In genomic region chr17:56788886-56789285, GRCm38 (mm10) we compare ENCODE assay signal across 19 mouse cellular contexts. TPM values are rescaled to one million over a fixed set of nuclear protein-coding genes. Genes with fewer than 3 reads are reported as not detected.
DNase-seq lines count a peak whose midpoint lies in the region; ATAC-seq lines count a peak whose summit lies in the region.
"Had no signal": no experiment of that assay in that cellular context is flagged by ENCODE, and none has a peak within 500 bp of the region (broad histone marks: within the 10 kb centered on the region; RNA-seq: fewer than 3 reads in every experiment).

No protein-coding gene starts in this region.

- no peak for ATAC-seq in forebrain, embryonic 11.5 days (replicated peaks; ENCODE audit: low FRiP score)
- ATAC-seq in liver, embryonic 11.5 days (replicated peaks; ENCODE audit: low FRiP score) = no peak
- peak; percentile 26; the same call in 1 of the 2 replicates for ATAC-seq in liver, embryonic 15.5 days (ENCODE audit: insufficient read depth)
- no peak for ATAC-seq in midbrain, embryonic 14.5 days (ENCODE audit: low FRiP score, low TSS enrichment)
- ATAC-seq: forebrain, embryonic 15.5 days; hindbrain, embryonic 16.5 days had no signal

- no peak overlapping the region for H3K4me3 ChIP-seq in forebrain, embryonic 10.5 days
- no peak overlapping the region for H3K4me3 ChIP-seq in forebrain, embryonic 11.5 days (ENCODE audit: low read depth, low read length)
- no peak overlapping the region for H3K4me3 ChIP-seq in liver, embryonic 11.5 days (ENCODE audit: low read depth, low read length)
- no peak overlapping the region for H3K4me3 ChIP-seq in liver, embryonic 15.5 days (replicated peaks)
- no peak overlapping the region for H3K4me3 ChIP-seq in midbrain, embryonic 14.5 days (replicated peaks; ENCODE audit: low read depth, low read length)
- H3K4me3 ChIP-seq: forebrain, embryonic 15.5 days; left cerebral cortex, adult 2 months; limb, embryonic 12.5 days had no signal

- H3K4me1 ChIP-seq in forebrain, embryonic 10.5 days = peaks cover 8% of the 10 kb centered on the region; the same call in 1 of the 2 replicates
- no peaks in the 10 kb centered on the region for H3K4me1 ChIP-seq in forebrain, embryonic 11.5 days (replicated peaks; ENCODE audit: control insufficient read depth, insufficient read depth, low read length)
- peaks cover 10% of the 10 kb centered on the region; the same call in 1 of the 2 replicates for H3K4me1 ChIP-seq in liver, embryonic 11.5 days (replicated peaks; ENCODE audit: control insufficient read depth, insufficient read depth, low read length)
- H3K4me1 ChIP-seq in liver, embryonic 15.5 days (replicated peaks) = peaks cover 37% of the 10 kb centered on the region
- no peaks in the 10 kb centered on the region for H3K4me1 ChIP-seq in midbrain, embryonic 14.5 days (ENCODE audit: control insufficient read depth, insufficient read depth, low read length)
- H3K4me1 ChIP-seq: forebrain, embryonic 15.5 days; limb, embryonic 12.5 days had no signal

- DNase-seq in forebrain, embryonic 10.5 days (ENCODE audit: extremely low spot score, low spot score) = no peak
- DNase-seq in forebrain, embryonic 11.5 days (ENCODE audit: low spot score) = no peak
- DNase-seq in liver = peak; percentile 33
- DNase-seq in liver, embryonic 11.5 days (ENCODE audit: low spot score) = no peak
- no peak for DNase-seq in cerebellum, postnatal 4 days (ENCODE audit: low spot score in 2 of 2)
- DNase-seq in cerebellum, adult 11 months = no peak
- no peak for DNase-seq in midbrain, embryonic 14.5 days
- DNase-seq: cerebellum, postnatal 10 days; heart, adult 11 months; heart, postnatal 14 days; kidney, adult 11 months; kidney, postnatal 10 days; right cerebral cortex, postnatal 14 days; thymus, postnatal 25 days had no signal

- no peak overlapping the region for H3K9ac ChIP-seq in forebrain, embryonic 11.5 days (ENCODE audit: low read length)
- no peak overlapping the region for H3K9ac ChIP-seq in liver, embryonic 11.5 days (ENCODE audit: low read depth, low read length)
- H3K9ac ChIP-seq in liver, embryonic 15.5 days = no peak overlapping the region
- H3K9ac ChIP-seq in midbrain, embryonic 14.5 days (replicated peaks; ENCODE audit: low read length) = no peak overlapping the region
- H3K9ac ChIP-seq: forebrain, embryonic 15.5 days; limb, embryonic 12.5 days had no signal

- no peaks in the 10 kb centered on the region for H3K27me3 ChIP-seq in forebrain, embryonic 10.5 days (ENCODE audit: poor library complexity, severe bottlenecking)
- H3K27me3 ChIP-seq in forebrain, embryonic 11.5 days (ENCODE audit: control insufficient read depth, insufficient read depth, low read length) = no peaks in the 10 kb centered on the region
- no peaks in the 10 kb centered on the region for H3K27me3 ChIP-seq in liver, embryonic 11.5 days (replicated peaks; ENCODE audit: control insufficient read depth, insufficient read depth, low read length)
- no peaks in the 10 kb centered on the region for H3K27me3 ChIP-seq in liver, embryonic 15.5 days
- H3K27me3 ChIP-seq in midbrain, embryonic 14.5 days (ENCODE audit: control insufficient read depth, insufficient read depth, low read length) = no peaks in the 10 kb centered on the region
- H3K27me3 ChIP-seq: forebrain, embryonic 15.5 days; limb, embryonic 12.5 days had no signal

- H3K9me3 ChIP-seq in forebrain, embryonic 10.5 days = no peaks in the 10 kb centered on the region
- no peaks in the 10 kb centered on the region for H3K9me3 ChIP-seq in forebrain, embryonic 11.5 days (ENCODE audit: control insufficient read depth, low read length)
- no peaks in the 10 kb centered on the region for H3K9me3 ChIP-seq in liver, embryonic 11.5 days (ENCODE audit: control insufficient read depth, low read length)
- no peaks in the 10 kb centered on the region for H3K9me3 ChIP-seq in liver, embryonic 15.5 days (replicated peaks)
- H3K9me3 ChIP-seq in midbrain, embryonic 14.5 days (ENCODE audit: control insufficient read depth, low read length) = no peaks in the 10 kb centered on the region
- H3K9me3 ChIP-seq: forebrain, embryonic 15.5 days; limb, embryonic 12.5 days had no signal

- H3K4me2 ChIP-seq in forebrain, embryonic 11.5 days (ENCODE audit: low read depth, low read length, severe bottlenecking) = no peak overlapping the region
- H3K4me2 ChIP-seq in liver, embryonic 11.5 days = no peak overlapping the region
- H3K4me2 ChIP-seq in liver, embryonic 15.5 days = no peak overlapping the region
- no peak overlapping the region for H3K4me2 ChIP-seq in midbrain, embryonic 14.5 days (ENCODE audit: low read length)
- H3K4me2 ChIP-seq: forebrain, embryonic 15.5 days; limb, embryonic 12.5 days had no signal

- H3K27ac ChIP-seq in forebrain, embryonic 10.5 days = 0 out of 2 replicates have a peak overlapping the region, but pooled peaks have one; percentile 35
- no peak overlapping the region for H3K27ac ChIP-seq in forebrain, embryonic 11.5 days (ENCODE audit: low read depth, low read length)
- no peak overlapping the region for H3K27ac ChIP-seq in liver, embryonic 11.5 days (ENCODE audit: low read depth, low read length)
- H3K27ac ChIP-seq in liver, embryonic 15.5 days (replicated peaks) = peak overlapping the region; percentile 54; the same call in 1 of the 2 replicates
- no peak overlapping the region for H3K27ac ChIP-seq in midbrain, embryonic 14.5 days (replicated peaks; ENCODE audit: low read depth, low read length)
- H3K27ac ChIP-seq: forebrain, embryonic 15.5 days; left cerebral cortex, adult 2 months; limb, embryonic 12.5 days had no signal

- WGBS in forebrain, embryonic 10.5 days = 81% methylated on average over 3 of the region's 3 CpGs
- WGBS in forebrain, embryonic 11.5 days = 78% methylated on average over 3 of the region's 3 CpGs
- 63% methylated on average over 3 of the region's 3 CpGs for WGBS in liver, embryonic 11.5 days
- 75% methylated on average over 3 of the region's 3 CpGs for WGBS in liver, embryonic 15.5 days (ENCODE audit: insufficient replicate concordance)
- WGBS in midbrain, embryonic 14.5 days = 83% methylated on average over 3 of the region's 3 CpGs

- H3K36me3 ChIP-seq in forebrain, embryonic 10.5 days (replicated peaks) = peaks cover 23% of the 10 kb centered on the region
- no peaks in the 10 kb centered on the region; the same call in 1 of the 2 replicates for H3K36me3 ChIP-seq in forebrain, embryonic 11.5 days (ENCODE audit: control insufficient read depth, insufficient read depth, low read length)
- H3K36me3 ChIP-seq in liver, embryonic 11.5 days (ENCODE audit: control insufficient read depth, insufficient read depth, low read length) = no peaks in the 10 kb centered on the region
- H3K36me3 ChIP-seq in liver, embryonic 15.5 days (replicated peaks) = peaks cover 57% of the 10 kb centered on the region
- 0 out of 2 replicates have a peak, but pooled peaks cover 3% of the 10 kb centered on the region for H3K36me3 ChIP-seq in midbrain, embryonic 14.5 days (ENCODE audit: control insufficient read depth, insufficient read depth, low read length)
- H3K36me3 ChIP-seq: forebrain, embryonic 15.5 days; limb, embryonic 12.5 days had no signal

RNA-seq across cellular contexts. Expression of gene Prr22, which starts 18.8 kb away (rescaled TPM):
- 1.8 and 1.9 TPM in 2 replicates for polyA plus RNA-seq in forebrain, embryonic 10.5 days (2016; fragmentation: Nextera tagmentation; extraction: Ambion mirVana)
- polyA plus RNA-seq in forebrain, embryonic 11.5 days (2014; fragmentation: Nextera tagmentation; extraction: Ambion mirVana) = 1.3 and 1.8 TPM in 2 replicates
- 1.6 and 1.8 TPM in 2 replicates for polyA plus RNA-seq in liver, embryonic 11.5 days (2014; fragmentation: Nextera tagmentation; extraction: Ambion mirVana)
- polyA plus RNA-seq in liver, embryonic 15.5 days (2015; fragmentation: Nextera tagmentation; extraction: Ambion mirVana) = 0.23 and 0.60 TPM in 2 replicates
- polyA plus RNA-seq in midbrain, embryonic 14.5 days (2014; fragmentation: Nextera tagmentation; extraction: Ambion mirVana) = 0.63 and 0.78 TPM in 2 replicates

RNA-seq across cellular contexts. Expression of gene Dus3l, which starts 24.3 kb away (rescaled TPM):
- polyA plus RNA-seq in forebrain, embryonic 10.5 days (2016; fragmentation: Nextera tagmentation; extraction: Ambion mirVana) = 46.0 and 46.2 TPM in 2 replicates
- polyA plus RNA-seq in forebrain, embryonic 11.5 days (2014; fragmentation: Nextera tagmentation; extraction: Ambion mirVana) = 40.4 and 43.1 TPM in 2 replicates
- polyA plus RNA-seq in liver, embryonic 11.5 days (2014; fragmentation: Nextera tagmentation; extraction: Ambion mirVana) = 34.5 and 36.9 TPM in 2 replicates
- 12.5 and 14.4 TPM in 2 replicates for polyA plus RNA-seq in liver, embryonic 15.5 days (2015; fragmentation: Nextera tagmentation; extraction: Ambion mirVana)
- polyA plus RNA-seq in midbrain, embryonic 14.5 days (2014; fragmentation: Nextera tagmentation; extraction: Ambion mirVana) = 72.8 and 73.7 TPM in 2 replicates

RNA-seq across cellular contexts. Expression of gene Nrtn, which starts 31.6 kb away (rescaled TPM):
- polyA plus RNA-seq in forebrain, embryonic 10.5 days (2016; fragmentation: Nextera tagmentation; extraction: Ambion mirVana) = 3.2 and 3.5 TPM in 2 replicates
- polyA plus RNA-seq in forebrain, embryonic 11.5 days (2014; fragmentation: Nextera tagmentation; extraction: Ambion mirVana) = 5.0 and 5.5 TPM in 2 replicates
- 5.2 and 5.3 TPM in 2 replicates for polyA plus RNA-seq in liver, embryonic 11.5 days (2014; fragmentation: Nextera tagmentation; extraction: Ambion mirVana)
- 1.1 and 1.6 TPM in 2 replicates for polyA plus RNA-seq in liver, embryonic 15.5 days (2015; fragmentation: Nextera tagmentation; extraction: Ambion mirVana)
- polyA plus RNA-seq in midbrain, embryonic 14.5 days (2014; fragmentation: Nextera tagmentation; extraction: Ambion mirVana) = 4.4 and 7.3 TPM in 2 replicates

RNA-seq across cellular contexts. Expression of gene Rfx2, which starts 41.9 kb away (rescaled TPM):
- polyA plus RNA-seq in forebrain, embryonic 10.5 days (2016; fragmentation: Nextera tagmentation; extraction: Ambion mirVana) = 7.8 and 9.6 TPM in 2 replicates
- 10.9 and 11.1 TPM in 2 replicates for polyA plus RNA-seq in forebrain, embryonic 11.5 days (2014; fragmentation: Nextera tagmentation; extraction: Ambion mirVana)
- polyA plus RNA-seq in liver, embryonic 11.5 days (2014; fragmentation: Nextera tagmentation; extraction: Ambion mirVana) = 9.0 and 9.5 TPM in 2 replicates
- polyA plus RNA-seq in liver, embryonic 15.5 days (2015; fragmentation: Nextera tagmentation; extraction: Ambion mirVana) = 11.9 and 14.6 TPM in 2 replicates
- 2.2 and 4.1 TPM in 2 replicates for polyA plus RNA-seq in midbrain, embryonic 14.5 days (2014; fragmentation: Nextera tagmentation; extraction: Ambion mirVana)

Comparison
In these comparisons a context has a peak if more than half of its experiments do, and no peak if none do; other contexts are left out.
1. H3K27ac ChIP-seq: peak in forebrain, embryonic 10.5 days (single experiment) and liver, embryonic 15.5 days (single experiment); none in forebrain, embryonic 11.5 days (single experiment), liver, embryonic 11.5 days (single experiment) and midbrain, embryonic 14.5 days (single experiment).